Mouse (Mus musculus) small intestine, adult 2 months (tissue): ENCODE measurements around the gene Tubgcp5.

Experiments
- CTCF ChIP-seq: fragments of 200-500 bp; IDR thresholded peaks from 2 replicates; pipeline ENCODE4 v1.5.1; 2012; ENCODE audit warnings: low read depth, mild to moderate bottlenecking, control low read depth, inconsistent platforms, low read length, moderate library complexity, mixed read lengths; ENCODE audit not compliant: insufficient replicate concordance, insufficient read length; ENCODE audit errors: extremely low read depth
- POLR2A ChIP-seq: fragments of 200-500 bp; IDR thresholded peaks from 2 replicates; pipeline ENCODE4 v1.6.1; 2012; ENCODE audit warnings: low read depth, mild to moderate bottlenecking, control low read depth, inconsistent platforms, low read length, moderate library complexity

DNA sequence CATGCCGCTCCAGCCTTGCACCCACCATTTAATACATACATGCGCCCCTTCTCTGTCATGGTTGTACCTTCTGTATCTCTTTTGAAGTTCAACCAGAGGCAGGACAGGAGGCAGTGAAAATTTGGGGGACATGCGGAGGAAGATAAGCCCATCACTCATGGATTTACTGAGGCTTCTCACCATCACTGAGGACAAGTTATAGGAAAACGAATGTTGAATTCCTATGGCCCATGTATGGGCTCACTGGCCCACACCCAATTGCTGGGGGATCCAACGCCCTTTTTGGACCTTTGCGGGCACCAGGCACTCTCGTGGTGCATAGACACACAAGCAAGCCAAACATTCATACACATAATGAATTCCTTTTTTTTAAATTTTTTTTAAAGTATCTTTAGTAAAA, 47.5 kb downstream of the Tubgcp5 start, which contains the start of gene Cyfip1:
- TF ChIP-seq CTCF (no peak), POLR2A (no peak)
